ENCODE assay signal across 8 mouse cellular contexts in genomic region chr7:31149271-31149670, GRCm38 (mm10). TPM values are rescaled to one million over a fixed set of nuclear protein-coding genes. Genes with fewer than 3 reads are reported as not detected.
A peak's percentile ranks its signal among the peaks of the same experiment; 100 is the strongest.
DNase-seq lines count a peak whose midpoint lies in the region; ATAC-seq and TF ChIP-seq lines count a peak whose summit lies in the region.

No protein-coding gene starts in this region.

- DNase-seq in lung, postnatal 0 days (ENCODE audit: low spot score), result no peak
- DNase-seq in lung, adult 18-20 months, result no peak
- no peak for DNase-seq in forebrain, embryonic 10.5 days (ENCODE audit: extremely low spot score, low spot score)
- no peak for DNase-seq in limb, embryonic 10.5 days (ENCODE audit: low spot score)
- no peak for DNase-seq in layer of hippocampus, adult 18-20 months (ENCODE audit: low spot score in 2 of 2)
- DNase-seq in right cerebral cortex, postnatal 14 days, result no peak
- DNase-seq in ovary, postnatal 14 days (ENCODE audit: low spot score), result no peak

- H3K4me1 ChIP-seq in lung, postnatal 0 days (ENCODE audit: insufficient read depth, low read depth, low read length), result peaks cover 20% of the 10 kb centered on the region
- peaks cover 44% of the 10 kb centered on the region for H3K4me1 ChIP-seq in forebrain, embryonic 10.5 days
- peaks cover 45% of the 10 kb centered on the region for H3K4me1 ChIP-seq in limb, embryonic 10.5 days
- H3K4me1 ChIP-seq in olfactory bulb, adult 2 months (ENCODE audit: control insufficient read depth, insufficient read depth, low read length), result peaks cover 22% of the 10 kb centered on the region

- H3K36me3 ChIP-seq in lung, postnatal 0 days (ENCODE audit: insufficient read depth, low read length), result no peaks in the 10 kb centered on the region
- peaks cover 34% of the 10 kb centered on the region for H3K36me3 ChIP-seq in forebrain, embryonic 10.5 days (replicated peaks)
- H3K36me3 ChIP-seq in limb, embryonic 10.5 days, result peaks cover 34% of the 10 kb centered on the region

- H3K4me3 ChIP-seq in lung, postnatal 0 days (ENCODE audit: low read depth, low read length), result peak overlapping the region; percentile 85; the same call in 1 of the 2 replicates
- H3K4me3 ChIP-seq in forebrain, embryonic 10.5 days, result peak overlapping the region; percentile 88
- H3K4me3 ChIP-seq in limb, embryonic 10.5 days, result peak overlapping the region; percentile 94
- H3K4me3 ChIP-seq in olfactory bulb, adult 2 months (ENCODE audit: insufficient read depth, low read depth, low read length), result peak overlapping the region; percentile 72

- H3K9ac ChIP-seq in lung, postnatal 0 days (replicated peaks; ENCODE audit: low read depth), result no peak overlapping the region

- no peak for ATAC-seq in lung, postnatal 0 days

- TF ChIP-seq CTCF in lung, postnatal 0 days (IDR thresholded peaks at IDR 0.05), result no peak
- no peak for TF ChIP-seq CTCF in olfactory bulb, adult 2 months (IDR thresholded peaks at IDR 0.05; ENCODE audit: insufficient read depth, low read depth, low read length)

- WGBS in lung, postnatal 0 days, result 25% methylated on average over 9 of the region's 9 CpGs
- WGBS in forebrain, embryonic 10.5 days, result 57% methylated on average over 9 of the region's 9 CpGs
- 48% methylated on average over 9 of the region's 9 CpGs for WGBS in limb, embryonic 10.5 days
- WGBS in olfactory bulb, adult 2 months, result 17% methylated on average over 9 of the region's 9 CpGs

- no peaks in the 10 kb centered on the region for H3K27me3 ChIP-seq in lung, postnatal 0 days (replicated peaks; ENCODE audit: insufficient read depth, low read length)
- no peaks in the 10 kb centered on the region for H3K27me3 ChIP-seq in forebrain, embryonic 10.5 days (ENCODE audit: poor library complexity, severe bottlenecking)
- H3K27me3 ChIP-seq in limb, embryonic 10.5 days (ENCODE audit: low read depth, poor library complexity, severe bottlenecking), result no peaks in the 10 kb centered on the region

- no peak overlapping the region for H3K27ac ChIP-seq in lung, postnatal 0 days (ENCODE audit: low read length)
- peak overlapping the region; percentile 98 for H3K27ac ChIP-seq in forebrain, embryonic 10.5 days
- H3K27ac ChIP-seq in limb, embryonic 10.5 days, result peak overlapping the region; percentile 99
- H3K27ac ChIP-seq in olfactory bulb, adult 2 months (ENCODE audit: insufficient read depth, low read depth, low read length), result no peak overlapping the region

- no peaks in the 10 kb centered on the region for H3K9me3 ChIP-seq in lung, postnatal 0 days (ENCODE audit: low read length)
- H3K9me3 ChIP-seq in forebrain, embryonic 10.5 days, result 0 out of 2 replicates have a peak, but pooled peaks cover 2% of the 10 kb centered on the region
- H3K9me3 ChIP-seq in limb, embryonic 10.5 days (replicated peaks), result no peaks in the 10 kb centered on the region

- TF ChIP-seq EP300 in lung, postnatal 0 days (IDR thresholded peaks at IDR 0.05), result no peak

- no peak for TF ChIP-seq POLR2A in olfactory bulb, adult 2 months (IDR thresholded peaks at IDR 0.05; ENCODE audit: insufficient read depth, low read depth, low read length)

- H3K4me2 ChIP-seq in lung, postnatal 0 days (replicated peaks; ENCODE audit: low read depth, low read length), result peak overlapping the region; percentile 79

RNA-seq across cellular contexts. Expression of gene Gramd1a, which starts 6.4 kb away (rescaled TPM):
- polyA plus RNA-seq in lung, postnatal 0 days (2015; fragmentation: Nextera tagmentation; extraction: Ambion mirVana), result 31.7 and 33.8 TPM in 2 replicates
- 74.5 and 79.7 TPM in 2 replicates for polyA plus RNA-seq in forebrain, embryonic 10.5 days (2016; fragmentation: Nextera tagmentation; extraction: Ambion mirVana)
- 87.3 and 106 TPM in 2 replicates for polyA plus RNA-seq in limb, embryonic 10.5 days (2016; fragmentation: Nextera tagmentation; extraction: Ambion mirVana)
- not detected in 2 replicates for polyA plus RNA-seq in olfactory bulb, adult 2 months (2012; ENCODE audit: insufficient read depth, insufficient read length, low replicate concordance, missing spikeins)
- total RNA-seq in layer of hippocampus, adult 18-20 months (2021), result 100 to 1,000 TPM; 108 to 115 TPM

RNA-seq across cellular contexts. Expression of gene Scn1b, which starts 22.5 kb away (rescaled TPM):
- polyA plus RNA-seq in lung, postnatal 0 days (2015; fragmentation: Nextera tagmentation; extraction: Ambion mirVana), result 4.5 and 4.9 TPM in 2 replicates
- polyA plus RNA-seq in forebrain, embryonic 10.5 days (2016; fragmentation: Nextera tagmentation; extraction: Ambion mirVana), result 0.25 and 0.55 TPM in 2 replicates
- 0.38 and 0.81 TPM in 2 replicates for polyA plus RNA-seq in limb, embryonic 10.5 days (2016; fragmentation: Nextera tagmentation; extraction: Ambion mirVana)
- polyA plus RNA-seq in olfactory bulb, adult 2 months (2012; ENCODE audit: insufficient read depth, insufficient read length, low replicate concordance, missing spikeins), result not detected in 2 replicates
- 100 to 1,000 TPM; 669 to 714 TPM for total RNA-seq in layer of hippocampus, adult 18-20 months (2021)

RNA-seq across cellular contexts. Expression of gene Hpn, which starts 34.2 kb away (rescaled TPM):
- 19.5 and 20.5 TPM in 2 replicates for polyA plus RNA-seq in lung, postnatal 0 days (2015; fragmentation: Nextera tagmentation; extraction: Ambion mirVana)
- polyA plus RNA-seq in forebrain, embryonic 10.5 days (2016; fragmentation: Nextera tagmentation; extraction: Ambion mirVana), result 1.4 and 1.9 TPM in 2 replicates
- 3.1 TPM in 2 replicates for polyA plus RNA-seq in limb, embryonic 10.5 days (2016; fragmentation: Nextera tagmentation; extraction: Ambion mirVana)
- not detected in 2 replicates for polyA plus RNA-seq in olfactory bulb, adult 2 months (2012; ENCODE audit: insufficient read depth, insufficient read length, low replicate concordance, missing spikeins)
- total RNA-seq in layer of hippocampus, adult 18-20 months (2021), result 1 to 10 TPM; 4.3 to 7.0 TPM

Comparison
In these comparisons a context has a peak if more than half of its experiments do, and no peak if none do; other contexts are left out.
1. H3K27ac ChIP-seq: peak in forebrain, embryonic 10.5 days (single experiment) and limb, embryonic 10.5 days (single experiment); none in lung, postnatal 0 days (single experiment) and olfactory bulb, adult 2 months (single experiment).
2. Peak in every context shown above with its lines, with median percentiles within 50 percentile points of each other: H3K4me3 ChIP-seq.